In genomic region chr4:154310576-154311262, GRCm38 (mm10) we compare ENCODE assay signal across 25 mouse cellular contexts. TPM values are rescaled to one million over a fixed set of nuclear protein-coding genes. Genes with fewer than 3 reads are reported as not detected.
"Had no signal": no experiment of that assay in that cellular context is flagged by ENCODE, and none has a peak within 500 bp of the region (broad histone marks: within the 10 kb centered on the region; RNA-seq: fewer than 3 reads in every experiment).

No protein-coding gene starts in this region.

- H3K36me3 ChIP-seq: liver, embryonic 12.5 days; midbrain, embryonic 10.5 days; midbrain, embryonic 12.5 days; neural tube, embryonic 13.5 days; neural tube, embryonic 15.5 days had no signal

- DNase-seq: midbrain, embryonic 14.5 days; retina, postnatal 1 day; right cerebral cortex, adult 18-20 months; right cerebral cortex, postnatal 25 days; right cerebral cortex, postnatal 4 days; spleen, adult 18-20 months; thymus, adult 18-20 months; thymus, postnatal 14 days; thymus, postnatal 36 days had no signal

- ATAC-seq: liver, embryonic 12.5 days; midbrain, embryonic 16.5 days had no signal

- H3K4me3 ChIP-seq: liver, embryonic 12.5 days; midbrain, embryonic 10.5 days; midbrain, embryonic 12.5 days; myocyte; neural tube, embryonic 13.5 days; neural tube, embryonic 15.5 days had no signal

- H3K9me3 ChIP-seq: liver, embryonic 12.5 days; midbrain, embryonic 12.5 days; neural tube, embryonic 13.5 days; neural tube, embryonic 15.5 days had no signal

- H3K4me1 ChIP-seq: liver, embryonic 12.5 days; neural tube, embryonic 15.5 days had no signal

- H3K9ac ChIP-seq: liver, embryonic 12.5 days; liver, embryonic 14.5 days; midbrain, embryonic 12.5 days; neural tube, embryonic 13.5 days; neural tube, embryonic 15.5 days had no signal

- H3K27ac ChIP-seq: liver, embryonic 12.5 days; liver, embryonic 14.5 days; midbrain, embryonic 10.5 days; midbrain, embryonic 12.5 days; neural tube, embryonic 13.5 days; neural tube, embryonic 15.5 days had no signal

- H3K4me2 ChIP-seq: liver, embryonic 12.5 days; midbrain, embryonic 12.5 days; neural tube, embryonic 13.5 days; neural tube, embryonic 15.5 days had no signal

- H3K27me3 ChIP-seq: liver, embryonic 12.5 days; neural tube, embryonic 13.5 days; neural tube, embryonic 15.5 days had no signal

RNA-seq across cellular contexts. Expression of gene Arhgef16, which starts 9.2 kb away (rescaled TPM):
- total RNA-seq: megakaryocyte, adult 5-6 weeks; megakaryocyte-erythroid progenitor cell, adult 5-6 weeks had no signal
- polyA plus RNA-seq: myocyte had no signal

RNA-seq across cellular contexts. Expression of gene B230104I21Rik, which starts 25.2 kb away (rescaled TPM):
- total RNA-seq: liver, adult 2 months; megakaryocyte, adult 5-6 weeks; megakaryocyte-erythroid progenitor cell, adult 5-6 weeks had no signal
- polyA plus RNA-seq: liver, adult 2 months; liver, embryonic 12.5 days; liver, embryonic 14.5 days; liver, embryonic 16.5 days; midbrain, embryonic 10.5 days; midbrain, embryonic 12.5 days; midbrain, embryonic 14.5 days; midbrain, embryonic 16.5 days; myocyte; neural tube, embryonic 13.5 days; neural tube, embryonic 15.5 days; small intestine, adult 2 months; stomach, embryonic 14.5 days; stomach, embryonic 16.5 days; thymus, postnatal 0 days had no signal
